Comparison of ENCODE assay signal across 16 mouse cellular contexts in genomic region chr10:93444407-93444806, GRCm38 (mm10). TPM values are rescaled to one million over a fixed set of nuclear protein-coding genes. Genes with fewer than 3 reads are reported as not detected.
DNase-seq lines count a peak whose midpoint lies in the region; ATAC-seq and TF ChIP-seq lines count a peak whose summit lies in the region.
"Had no signal": no experiment of that assay in that cellular context is flagged by ENCODE, and none has a peak within 500 bp of the region (broad histone marks: within the 10 kb centered on the region; RNA-seq: fewer than 3 reads in every experiment).

No protein-coding gene starts in this region.

- DNase-seq in heart, postnatal 36 days = no peak
- peak; percentile 27 for DNase-seq in thymus, postnatal 0 days (ENCODE audit: low spot score)
- no peak for DNase-seq in thymus, adult 2 months
- no peak for DNase-seq in adrenal gland, postnatal 4 days (ENCODE audit: low spot score in 2 of 2)
- DNase-seq in layer of hippocampus, adult 11-12 months (ENCODE audit: low spot score) = no peak
- DNase-seq: adrenal gland, postnatal 10 days; cerebellum, adult 11 months; lung, embryonic 14.5 days had no signal

- no peaks in the 10 kb centered on the region for H3K9me3 ChIP-seq in heart, embryonic 15.5 days (replicated peaks)
- H3K9me3 ChIP-seq: midbrain, embryonic 15.5 days had no signal

- no peak overlapping the region for H3K9ac ChIP-seq in heart, embryonic 15.5 days
- H3K9ac ChIP-seq: lung, embryonic 14.5 days; midbrain, embryonic 15.5 days had no signal

- H3K27me3 ChIP-seq in heart, embryonic 15.5 days = no peaks in the 10 kb centered on the region
- no peaks in the 10 kb centered on the region for H3K27me3 ChIP-seq in thymus, adult 2 months (ENCODE audit: control insufficient read depth, insufficient read depth, low read length)
- H3K27me3 ChIP-seq in small intestine, adult 2 months (ENCODE audit: control insufficient read depth, insufficient read depth, low read length) = no peaks in the 10 kb centered on the region
- H3K27me3 ChIP-seq: midbrain, embryonic 15.5 days had no signal

- peak overlapping the region; percentile 80 for H3K27ac ChIP-seq in heart, embryonic 15.5 days
- H3K27ac ChIP-seq in thymus, adult 2 months (ENCODE audit: control insufficient read depth, insufficient read depth, low read length) = no peak overlapping the region
- H3K27ac ChIP-seq in small intestine, adult 2 months (ENCODE audit: insufficient read depth, low read depth, low read length) = peak overlapping the region; percentile 56
- H3K27ac ChIP-seq: kidney, postnatal 0 days; midbrain, embryonic 15.5 days had no signal

- no peaks in the 10 kb centered on the region for H3K36me3 ChIP-seq in heart, embryonic 15.5 days
- no peaks in the 10 kb centered on the region for H3K36me3 ChIP-seq in thymus, adult 2 months (ENCODE audit: control insufficient read depth, insufficient read depth, low read length)
- H3K36me3 ChIP-seq in small intestine, adult 2 months (ENCODE audit: control insufficient read depth, insufficient read depth, low read length) = no peaks in the 10 kb centered on the region
- H3K36me3 ChIP-seq: midbrain, embryonic 15.5 days had no signal

- no peak for TF ChIP-seq POLR2A in thymus, adult 2 months (IDR thresholded peaks at IDR 0.05; ENCODE audit: control insufficient read depth, extremely low read depth, insufficient read depth, low read length, poor library complexity)
- no peak for TF ChIP-seq POLR2A in small intestine, adult 2 months (IDR thresholded peaks at IDR 0.05; ENCODE audit: low read depth, low read length)

- ATAC-seq in heart, embryonic 15.5 days (replicated peaks; ENCODE audit: insufficient number of reproducible peaks, insufficient read depth, low FRiP score, low read depth) = no peak
- peak; percentile 86 for ATAC-seq in common myeloid progenitor, adult 5-6 weeks (replicated peaks; ENCODE audit: low read depth, poor library complexity, severe bottlenecking)
- ATAC-seq: forebrain, embryonic 16.5 days; midbrain, embryonic 15.5 days had no signal

- H3K4me3 ChIP-seq in heart, embryonic 15.5 days = no peak overlapping the region
- no peak overlapping the region for H3K4me3 ChIP-seq in thymus, adult 2 months (ENCODE audit: control insufficient read depth, insufficient read depth, low read length)
- 0 out of 2 replicates have a peak overlapping the region, but pooled peaks have one; percentile 22 for H3K4me3 ChIP-seq in small intestine, adult 2 months (ENCODE audit: low read depth, low read length)
- H3K4me3 ChIP-seq: midbrain, embryonic 15.5 days had no signal

- H3K4me1 ChIP-seq in heart, embryonic 15.5 days (replicated peaks) = peaks cover 70% of the 10 kb centered on the region
- H3K4me1 ChIP-seq in thymus, adult 2 months (replicated peaks; ENCODE audit: control insufficient read depth, insufficient read depth, low read length) = peaks cover 31% of the 10 kb centered on the region
- peaks cover 1% of the 10 kb centered on the region; the same call in 1 of the 2 replicates for H3K4me1 ChIP-seq in small intestine, adult 2 months (ENCODE audit: control insufficient read depth, insufficient read depth, insufficient read length, low read length)
- H3K4me1 ChIP-seq: midbrain, embryonic 15.5 days had no signal

- no peak for TF ChIP-seq CTCF in thymus, adult 2 months (IDR thresholded peaks at IDR 0.05; ENCODE audit: borderline replicate concordance, control insufficient read depth, extremely low read depth, insufficient read depth, low read length, poor library complexity)
- TF ChIP-seq CTCF in small intestine, adult 2 months (IDR thresholded peaks at IDR 0.05; ENCODE audit: extremely low read depth, insufficient read length, insufficient replicate concordance, low read depth, low read length) = no peak

- H3K4me2 ChIP-seq in heart, embryonic 15.5 days = 0 out of 2 replicates have a peak overlapping the region, but pooled peaks have one; percentile 6
- H3K4me2 ChIP-seq: lung, embryonic 14.5 days; midbrain, embryonic 15.5 days had no signal

- WGBS in heart, embryonic 15.5 days = 64% methylated on average over 9 of the region's 9 CpGs
- 21% methylated on average over 9 of the region's 9 CpGs for WGBS in thymus, adult 2 months
- 49% methylated on average over 9 of the region's 9 CpGs for WGBS in small intestine, adult 2 months

- intact Hi-C loops in heart, postnatal 36 days (cut with DNase I) = no loop called here

RNA-seq across cellular contexts. Expression of gene Lta4h, which starts 8.8 kb away (rescaled TPM):
- polyA plus RNA-seq in heart, embryonic 15.5 days (2015; fragmentation: Nextera tagmentation; extraction: Ambion mirVana) = 328 and 364 TPM in 2 replicates
- total RNA-seq in heart, postnatal 36 days (2021) = 10 to 100 TPM; 33.6 to 34.8 TPM
- polyA plus RNA-seq in thymus, postnatal 0 days (2015; fragmentation: Nextera tagmentation; extraction: Ambion mirVana) = 261 and 264 TPM in 2 replicates
- polyA plus RNA-seq in thymus, adult 2 months (2012; rRNA removed) = 153 and 269 TPM in 2 replicates
- total RNA-seq in common myeloid progenitor, adult 5-6 weeks (2017) = 139 and 195 TPM in 2 replicates
- 52.5 and 327 TPM in 2 replicates for polyA plus RNA-seq in small intestine, adult 2 months (2012; rRNA removed)
- total RNA-seq in adrenal gland, postnatal 4 days (2021) = 10 to 100 TPM; 90.0 to 93.3 TPM

RNA-seq across cellular contexts. Expression of gene Hal, which starts 44.2 kb away (rescaled TPM):
- polyA plus RNA-seq in heart, embryonic 15.5 days (2015; fragmentation: Nextera tagmentation; extraction: Ambion mirVana) = 0.11 and 0.29 TPM in 2 replicates
- under 1 TPM; 0.14 to 0.41 TPM for total RNA-seq in heart, postnatal 36 days (2021)
- polyA plus RNA-seq in thymus, postnatal 0 days (2015; fragmentation: Nextera tagmentation; extraction: Ambion mirVana) = 4.2 and 5.5 TPM in 2 replicates
- polyA plus RNA-seq in thymus, adult 2 months (2012; rRNA removed) = 3.7 TPM in 2 replicates
- 0.29 and 1.1 TPM in 2 replicates for total RNA-seq in common myeloid progenitor, adult 5-6 weeks (2017)
- 0.06 and 2.8 TPM in 2 replicates for polyA plus RNA-seq in small intestine, adult 2 months (2012; rRNA removed)
- total RNA-seq in adrenal gland, postnatal 4 days (2021) = 1 to 10 TPM in 1 of 2 experiments, under 1 TPM in 1; 0.17 to 5.9 TPM
- total RNA-seq: left cerebral cortex, postnatal 25 days had no signal
- polyA plus RNA-seq: cortical plate, adult 2 months; kidney, postnatal 0 days had no signal
